Mouse (Mus musculus) left cerebral cortex, postnatal 14 days (tissue): ENCODE results near the gene Ccdc122. TPM values are rescaled to one million over a fixed set of nuclear protein-coding genes. Genes with fewer than 3 reads are reported as not detected.
"Not testable (repeated sequence)": the region's sequence is repeated elsewhere in the genome, so short reads cannot be mapped to it uniquely, and the experiment has no call there.

Experiments used
- DNase-seq, 2 experiments: peaks; one replicate each; pipeline ENCODE4 v3.0.0; 2021 to 2022; ENCODE audit warnings: low spot score in 2 of 2, mixed read lengths in 1 of 2
- intact Hi-C: fragments of 180-260 bp; cut with DNase I; formaldehyde crosslinking; loops from one replicate; pipeline ENCODE4 v1.15.1; 2025
- total RNA-seq, 2 experiments: library from RNA; stranded (reverse); gene quantifications; 2 replicates each; pipeline ENCODE4 v1.2.3; 2021

Ccdc122 gene
- total RNA-seq, 2 experiments from 2014 or later: 0.68 to 0.78 TPM

GRCm38 (mm10) chr14:77081248-77081647 lies 44.7 kb downstream of the Ccdc122 start:
- DNase-seq: no peak
- intact Hi-C loops: no loop called here

- DNase-seq: no peak
- intact Hi-C loops: no loop called here
Observed at GRCm38 (mm10) chr14:77100285-77100684, 63.7 kb downstream of the Ccdc122 start.

GRCm38 (mm10) chr14:77110622-77111021 lies 74.0 kb downstream of the Ccdc122 start:
- DNase-seq, intact Hi-C loops: not testable (repeated sequence)

GRCm38 (mm10) chr14:77130612-77131011 lies 94.0 kb downstream of the Ccdc122 start:
- intact Hi-C loops: no loop called here

GRCm38 (mm10) chr14:77136936-77137335 lies 100.4 kb downstream of the Ccdc122 start:
- no peak for DNase-seq
- intact Hi-C loops: no loop called here

More at GRCm38 (mm10) chr14:77130612-77131011, 94.0 kb downstream of the Ccdc122 start:
- no peak for DNase-seq

GRCm38 (mm10) chr14:77141324-77142282 lies 105.0 kb downstream of the Ccdc122 start:
- DNase-seq: peak; percentile 86 to 94
- intact Hi-C loops: loop anchor here (2.0 to 5.0 kb wide), 4 partner anchors 701 to 1341 kb away; no protein-coding TSS in a partner anchor

GRCm38 (mm10) chr14:77145103-77145502 lies 108.5 kb downstream of the Ccdc122 start:
- intact Hi-C loops: no loop called here
- DNase-seq: no peak

GRCm38 (mm10) chr14:77147635-77148034 lies 111.1 kb downstream of the Ccdc122 start:
- DNase-seq: no peak
- intact Hi-C loops: no loop called here

GRCm38 (mm10) chr14:77150556-77150955 lies 114.0 kb downstream of the Ccdc122 start:
- intact Hi-C loops: no loop called here
- no peak for DNase-seq

- intact Hi-C loops: no loop called here
- no peak for DNase-seq
Observed at GRCm38 (mm10) chr14:77151431-77151830, 114.9 kb downstream of the Ccdc122 start.

GRCm38 (mm10) chr14:77156222-77156910 lies 119.8 kb downstream of the Ccdc122 start, which contains the start of gene Enox1:
TSS of gene Enox1 (plus strand) at chr14:77156763.
- intact Hi-C loops: loop anchor here (5.0 kb wide), 1 partner anchor 421 kb away; no protein-coding TSS in a partner anchor
- DNase-seq: peak; percentile 86 to 87

- DNase-seq: no peak
- intact Hi-C loops: loop anchor here (5.0 kb wide), 1 partner anchor 420 kb away; no protein-coding TSS in a partner anchor
Observed at GRCm38 (mm10) chr14:77156911-77157504, 120.4 kb downstream of the Ccdc122 start.

GRCm38 (mm10) chr14:77157505-77157911 lies 120.9 kb downstream of the Ccdc122 start:
- intact Hi-C loops: loop anchor here (5.0 kb wide), 1 partner anchor 420 kb away; no protein-coding TSS in a partner anchor
- DNase-seq: peak; percentile 84 to 88

- intact Hi-C loops: loop anchor here (5.0 kb wide), 1 partner anchor 418 kb away; no protein-coding TSS in a partner anchor
Observed at GRCm38 (mm10) chr14:77159397-77159796, 122.8 kb downstream of the Ccdc122 start.

More at GRCm38 (mm10) chr14:77159397-77159796, 122.8 kb downstream of the Ccdc122 start:
- no peak for DNase-seq

Other genes with a start within 250 kb of the Ccdc122 start
- gene Lacc1, start 132 bp downstream of the Ccdc122 start, total RNA-seq: 1 to 10 TPM; 3.1 to 4.7 TPM
- 10 to 100 TPM; 50.6 to 51.7 TPM for gene Enox1, start 120.0 kb downstream of the Ccdc122 start, total RNA-seq